21 mouse cellular contexts compared by ENCODE assay signal in the genomic region with DNA sequence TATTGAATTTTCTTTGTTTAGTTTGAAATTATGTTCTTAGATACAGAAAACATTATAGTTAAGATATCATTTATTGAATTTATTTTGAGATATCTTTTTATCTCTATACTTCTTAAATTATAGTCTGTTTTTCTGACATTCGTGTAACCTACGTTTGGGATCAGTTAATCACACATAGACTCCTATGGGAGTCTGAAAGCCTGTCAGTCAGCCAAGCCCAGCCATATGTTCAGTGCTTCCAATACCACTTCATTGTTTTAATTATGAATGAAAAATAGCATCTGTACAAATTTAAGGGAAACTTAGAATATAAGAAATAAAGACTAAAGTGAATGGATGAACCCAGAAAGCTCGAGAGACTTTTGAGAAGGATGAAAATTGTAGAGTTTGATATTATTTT. TPM values are rescaled to one million over a fixed set of nuclear protein-coding genes. Genes with fewer than 3 reads are reported as not detected.
"Had no signal": no experiment of that assay in that cellular context is flagged by ENCODE, and none has a peak within 500 bp of the region (broad histone marks: within the 10 kb centered on the region; RNA-seq: fewer than 3 reads in every experiment).

No protein-coding gene starts in this region.

- H3K4me3 ChIP-seq: lung, embryonic 15.5 days; megakaryocyte, embryonic 14.5 days; midbrain, embryonic 12.5 days; neural tube, embryonic 12.5 days had no signal

- H3K4me2 ChIP-seq: lung, embryonic 15.5 days; midbrain, embryonic 12.5 days; neural tube, embryonic 12.5 days had no signal

- H3K27ac ChIP-seq: lung, embryonic 15.5 days; macrophage; midbrain, embryonic 12.5 days; neural tube, embryonic 12.5 days had no signal

- H3K27me3 ChIP-seq: lung, embryonic 15.5 days; megakaryocyte, embryonic 14.5 days; midbrain, embryonic 12.5 days; neural tube, embryonic 12.5 days had no signal

- H3K9me3 ChIP-seq: lung, embryonic 15.5 days; midbrain, embryonic 12.5 days; neural tube, embryonic 12.5 days had no signal

- DNase-seq: liver, postnatal 0 days; lung, adult 2 months; lung, postnatal 14 days; lung, postnatal 36 days; midbrain, embryonic 14.5 days; retina, postnatal 1 day; right cerebral cortex, adult 18-20 months; right cerebral cortex, postnatal 25 days; right cerebral cortex, postnatal 4 days; spleen, adult 18-20 months; thymus, adult 18-20 months; thymus, postnatal 14 days; thymus, postnatal 36 days had no signal

- H3K9ac ChIP-seq: liver, postnatal 0 days; lung, embryonic 15.5 days; midbrain, embryonic 12.5 days; neural tube, embryonic 12.5 days had no signal

- ATAC-seq: liver, postnatal 0 days; lung, postnatal 0 days; midbrain, embryonic 16.5 days had no signal

RNA-seq across cellular contexts. Expression of a gene that starts 23.1 kb away (rescaled TPM):
- polyA plus RNA-seq: lung, adult 2 months; small intestine, adult 2 months had no signal
